Mouse (Mus musculus) embryonic fibroblast, embryonic 13.5 days (primary cell): Measurements from ENCODE around the gene Gm48551.

ENCODE experiments used
- CTCF ChIP-seq: IDR thresholded peaks from 2 replicates; pipeline ENCODE4 v1.5.1; 2011; ENCODE audit warnings: mild to moderate bottlenecking, control low read depth, low read length, moderate library complexity, borderline replicate concordance; ENCODE audit not compliant: insufficient read depth
- POLR2A ChIP-seq: IDR thresholded peaks from 2 replicates; pipeline ENCODE4 v1.6.1; 2011; ENCODE audit warnings: low read depth, mild to moderate bottlenecking, control low read depth, low read length, moderate library complexity

GRCm38 (mm10) chr10:81430141-81430830, 46.0 kb downstream of the Gm48551 start:
- TF ChIP-seq CTCF = no peak
- no peak for TF ChIP-seq POLR2A
